Mouse (Mus musculus) limb, embryonic 14.5 days (tissue): ENCODE measurements around the gene Gorasp2. TPM values are rescaled to one million over a fixed set of nuclear protein-coding genes. Genes with fewer than 3 reads are reported as not detected.

ENCODE experiments used
- ATAC-seq: fragments of 200-750 bp; cut with Nextera tagmentation; 2 replicates; pipeline ENCODE4 v1.8.0; 2017; ENCODE audit warnings: low read depth, moderate number of reproducible peaks, moderate TSS enrichment; ENCODE audit not compliant: low FRiP score
- DNase-seq: peaks from one replicate; pipeline ENCODE4 v3.0.0-alpha.2; 2015; ENCODE audit warnings: low spot score
- H3K27ac ChIP-seq: fragments of 300-500 bp; sonication (generic); replicated peaks from 2 replicates; pipeline ENCODE4 v1.5.1; 2014; ENCODE audit warnings: low read depth, mild to moderate bottlenecking, low read length, moderate library complexity, mixed read lengths
- H3K27me3 ChIP-seq: fragments of 300-500 bp; sonication (generic); 2 replicates; pipeline ENCODE4 v1.6.1; 2014; ENCODE audit warnings: low read length, mixed read lengths; ENCODE audit not compliant: control insufficient read depth, insufficient read depth
- H3K36me3 ChIP-seq: fragments of 300-500 bp; sonication (generic); 2 replicates; pipeline ENCODE4 v1.6.1; 2014; ENCODE audit warnings: mild to moderate bottlenecking, low read length, moderate library complexity, mixed read lengths; ENCODE audit not compliant: control insufficient read depth, insufficient read depth
- H3K4me1 ChIP-seq: fragments of 300-500 bp; sonication (generic); 2 replicates; pipeline ENCODE4 v1.6.1; 2014; ENCODE audit warnings: antibody characterized with exemption, low read length, mixed read lengths; ENCODE audit not compliant: control insufficient read depth, insufficient read depth
- H3K4me2 ChIP-seq: fragments of 300-500 bp; sonication (generic); replicated peaks from 2 replicates; pipeline ENCODE4 v1.6.1; 2014; ENCODE audit warnings: low read depth, mild to moderate bottlenecking, low read length, moderate library complexity; ENCODE audit not compliant: severe bottlenecking
- H3K4me3 ChIP-seq: fragments of 300-500 bp; sonication (generic); replicated peaks from 2 replicates; pipeline ENCODE4 v1.5.1; 2014; ENCODE audit warnings: low read length
- H3K9ac ChIP-seq: fragments of 300-500 bp; sonication (generic); 2 replicates; pipeline ENCODE4 v1.6.1; 2014; ENCODE audit warnings: mild to moderate bottlenecking, low read depth, low read length, moderate library complexity; ENCODE audit not compliant: severe bottlenecking
- H3K9me3 ChIP-seq: fragments of 300-500 bp; sonication (generic); 2 replicates; pipeline ENCODE4 v1.6.1; 2016; ENCODE audit warnings: low read length; ENCODE audit not compliant: control insufficient read depth
- POLR2A ChIP-seq: fragments of 200-500 bp; IDR thresholded peaks from 2 replicates; pipeline ENCODE4 v1.8.0; 2012; ENCODE audit warnings: inconsistent platforms, mild to moderate bottlenecking, moderate library complexity, borderline replicate concordance; ENCODE audit not compliant: insufficient read depth, insufficient read length; ENCODE audit errors: extremely low read depth
- WGBS: fragments of 180-500 bp; shearing (Covaris S2); extraction: QIAGEN DNeasy Blood & Tissue Kit; methylation state at CpG from one replicate; pipeline ENCODE4 v1.1.7; 2014; 5-methylcytosine and 5-hydroxymethylcytosine counted together
- polyA plus RNA-seq, 2 experiments: library from polyadenylated mRNA; depleted of rRNA in 1 of 2; stranded (reverse) in 1 of 2; unstranded in 1 of 2; fragments of >200 nt; fragmentation: Nextera tagmentation in 1 of 2; extraction: Ambion mirVana in 1 of 2; gene quantifications; 2 replicates each; pipeline versions ENCODE4 v1.2.1 to v1.2.3; 2012 to 2014

Gene Gorasp2
- polyA plus RNA-seq, 2 experiments = 118 to 190 TPM

- no peak overlapping the region for H3K27ac ChIP-seq
- H3K27me3 ChIP-seq = no peaks in the 10 kb centered on the region
- TF ChIP-seq POLR2A = no peak
- H3K4me1 ChIP-seq = no peaks in the 10 kb centered on the region
- DNase-seq (no peak), ATAC-seq (no peak)
- WGBS = 86% methylated on average over 7 of the region's 7 CpGs
- no peak overlapping the region for H3K4me3 ChIP-seq
- no peak overlapping the region for H3K9ac ChIP-seq
- H3K36me3 ChIP-seq = peaks cover 9% of the 10 kb centered on the region
- no peak overlapping the region for H3K4me2 ChIP-seq
- no peaks in the 10 kb centered on the region for H3K9me3 ChIP-seq
Observed at GRCm38 (mm10) chr2:70673445-70674126, 12.2 kb downstream of the Gorasp2 start.

DNA sequence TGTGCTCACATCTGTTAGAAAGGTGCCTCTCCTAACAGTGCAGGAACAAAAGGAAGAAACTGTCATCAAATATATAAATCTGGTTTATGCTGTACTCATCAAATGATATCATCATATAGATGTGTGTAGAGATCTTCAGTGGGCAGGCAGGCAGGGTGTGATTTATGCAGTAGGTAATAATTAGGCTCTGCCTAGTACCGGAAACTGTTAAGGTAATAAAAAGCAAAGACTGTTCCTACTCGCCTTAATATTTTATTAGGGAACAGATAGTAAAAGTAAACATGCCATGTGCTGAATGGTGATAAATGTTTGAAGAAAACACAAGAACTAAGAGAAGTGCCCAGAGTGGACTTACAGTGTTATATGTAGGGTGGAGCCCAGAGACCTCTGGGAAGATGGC is 20.9 kb downstream of the Gorasp2 start:
- 38% methylated on average over 2 of the region's 2 CpGs for WGBS
- Histone ChIP-seq H3K27me3 (no peaks in the 10 kb centered on the region), H3K9ac (no peak overlapping the region), H3K27ac (no peak overlapping the region), H3K4me1 (no peaks in the 10 kb centered on the region), H3K9me3 (no peaks in the 10 kb centered on the region), H3K4me2 (no peak overlapping the region), H3K36me3 (peaks cover 92% of the 10 kb centered on the region), H3K4me3 (no peak overlapping the region)
- DNase-seq (no peak), ATAC-seq (no peak)
- TF ChIP-seq POLR2A = no peak

DNA sequence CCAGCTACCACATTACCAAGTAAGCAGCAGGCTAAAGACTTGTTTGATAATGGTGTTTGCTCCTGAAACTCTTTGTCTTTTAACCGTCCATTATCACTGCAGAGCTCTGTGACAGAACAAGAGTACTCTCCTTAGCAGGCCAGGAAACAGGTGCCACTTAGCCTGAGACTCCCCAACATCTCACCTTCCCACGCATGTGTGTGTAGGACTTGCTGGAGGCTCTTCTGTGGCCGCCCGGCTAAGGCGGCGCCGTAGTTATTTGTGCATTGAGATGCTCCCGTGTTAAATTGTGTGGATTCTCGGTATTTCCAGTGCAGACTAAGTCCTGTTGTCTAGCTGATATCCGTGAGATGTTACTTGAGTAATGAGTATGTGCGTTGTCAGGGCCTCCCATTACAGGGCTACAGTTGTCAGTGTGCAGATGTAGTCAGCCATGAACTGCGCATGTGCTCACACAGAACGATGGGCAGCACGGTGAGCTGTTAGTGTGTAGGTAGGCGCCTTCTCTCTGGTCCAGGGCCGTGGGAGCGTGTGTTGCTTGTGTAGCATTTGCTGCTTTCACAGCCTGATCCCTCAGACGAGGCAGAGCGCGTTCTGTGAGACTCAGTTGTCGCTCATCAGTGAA is 27.2 kb downstream of the Gorasp2 start:
- Histone ChIP-seq H3K27ac (no peak overlapping the region), H3K4me3 (no peak overlapping the region), H3K27me3 (no peaks in the 10 kb centered on the region), H3K36me3 (peaks cover 95% of the 10 kb centered on the region), H3K9me3 (no peaks in the 10 kb centered on the region), H3K4me2 (no peak overlapping the region), H3K9ac (no peak overlapping the region), H3K4me1 (no peaks in the 10 kb centered on the region)
- 94% methylated on average over 21 of the region's 21 CpGs for WGBS
- ATAC-seq (no peak), DNase-seq (no peak)
- TF ChIP-seq POLR2A = no peak

GRCm38 (mm10) chr2:70690195-70690594 is 28.8 kb downstream of the Gorasp2 start:
- Histone ChIP-seq H3K4me3 (no peak overlapping the region), H3K27ac (no peak overlapping the region), H3K4me1 (no peaks in the 10 kb centered on the region), H3K36me3 (peaks cover 82% of the 10 kb centered on the region), H3K9ac (no peak overlapping the region), H3K27me3 (no peaks in the 10 kb centered on the region), H3K9me3 (no peaks in the 10 kb centered on the region), H3K4me2 (no peak overlapping the region)
- TF ChIP-seq POLR2A = no peak
- ATAC-seq (no peak), DNase-seq (no peak)
- whole genome bisulfite sequencing = 78% methylated on average over 11 of the region's 11 CpGs

DNA sequence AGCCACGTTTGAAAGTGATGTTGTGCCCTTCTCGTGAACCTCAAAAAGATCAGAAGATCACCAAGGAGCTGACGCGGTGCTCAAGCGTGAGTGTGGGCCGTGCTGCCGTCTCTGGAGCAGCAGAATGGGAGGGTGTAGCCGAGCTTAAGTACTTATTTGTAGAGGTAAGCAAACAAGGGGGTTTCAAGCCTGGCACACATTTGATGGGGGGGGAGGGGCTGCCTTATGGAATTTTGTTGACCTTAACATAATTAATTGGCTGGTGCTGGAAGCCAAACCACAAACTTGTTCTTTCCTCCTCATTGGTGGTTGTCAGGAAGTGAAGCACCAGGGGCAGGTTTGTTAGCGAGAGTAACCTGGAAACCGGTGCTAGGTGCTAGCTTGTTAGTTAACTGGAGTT is 34.3 kb downstream of the Gorasp2 start:
- no peaks in the 10 kb centered on the region for H3K4me1 ChIP-seq
- WGBS = 75% methylated on average over 10 of the region's 10 CpGs
- H3K27ac ChIP-seq = no peak overlapping the region
- H3K9ac ChIP-seq = no peak overlapping the region
- no peaks in the 10 kb centered on the region for H3K27me3 ChIP-seq
- H3K4me3 ChIP-seq = no peak overlapping the region
- DNase-seq (no peak), ATAC-seq (no peak)
- H3K36me3 ChIP-seq = peaks cover 28% of the 10 kb centered on the region
- no peak overlapping the region for H3K4me2 ChIP-seq
- no peak for TF ChIP-seq POLR2A
- no peaks in the 10 kb centered on the region for H3K9me3 ChIP-seq
